In genomic region chr3:50983126-50983525, GRCm38 (mm10) we compare ENCODE assay signal across 8 mouse cellular contexts.
DNase-seq lines count a peak whose midpoint lies in the region; TF ChIP-seq lines count a peak whose summit lies in the region.

No protein-coding gene starts in this region.

- DNase-seq in heart, adult 18-20 months = peak; percentile 1 to 4
- DNase-seq in heart, adult 8-10 months (ENCODE audit: low spot score) = no peak
- peak; percentile 39 for DNase-seq in layer of hippocampus, adult 9-10 months (ENCODE audit: low spot score)
- DNase-seq in layer of hippocampus, adult 9-11 months = no peak
- peak; percentile 53 for DNase-seq in hindlimb bud, embryonic 11.5 days (ENCODE audit: extremely low spot score, low read depth, low spot score)
- no peak for DNase-seq in adrenal gland, postnatal 10 days
- no peak for DNase-seq in thymus, postnatal 0 days (ENCODE audit: low spot score)

- no peak for TF ChIP-seq POLR2A in cortical plate, adult 2 months (IDR thresholded peaks at IDR 0.05; ENCODE audit: extremely low read depth, insufficient read depth, low read length)

- H3K4me1 ChIP-seq in cortical plate, adult 2 months (ENCODE audit: control insufficient read depth, insufficient read depth, low read length) = peaks cover 1% of the 10 kb centered on the region; the same call in 1 of the 2 replicates

- H3K4me3 ChIP-seq in cortical plate, adult 2 months (ENCODE audit: insufficient read depth, low read length) = no peak overlapping the region

- H3K27ac ChIP-seq in cortical plate, adult 2 months (ENCODE audit: insufficient read depth, low read length) = peak overlapping the region; percentile 42; the same call in 1 of the 2 replicates

- TF ChIP-seq CTCF in cortical plate, adult 2 months (IDR thresholded peaks at IDR 0.05; ENCODE audit: extremely low read depth, insufficient read depth, low read length) = no peak

Comparison
In these comparisons a context has a peak if more than half of its experiments do, and no peak if none do; other contexts are left out.
1. DNase-seq: peak in heart, adult 18-20 months (2 of 2), layer of hippocampus, adult 9-10 months (single experiment) and hindlimb bud, embryonic 11.5 days (single experiment); none in heart, adult 8-10 months (single experiment), layer of hippocampus, adult 9-11 months (single experiment), adrenal gland, postnatal 10 days (single experiment) and thymus, postnatal 0 days (single experiment).